Mouse (Mus musculus) MEL (cell line): ENCODE data around the gene Glod4.

Source experiments
- CHD1 ChIP-seq: IDR thresholded peaks from 2 replicates; pipeline ENCODE4 v1.6.1; 2012; ENCODE audit warnings: low read depth, mild to moderate bottlenecking, inconsistent platforms, low read length, improper control_type of control experiment
- CTCF ChIP-seq, 3 experiments: IDR thresholded peaks in 2 of 3; conservative IDR thresholded peaks in 1 of 3; 2 replicates each; pipeline ENCODE4 v1.5.1; 2011 to 2012; ENCODE audit warnings: low read length in 3 of 3, low read depth in 2 of 3, mild to moderate bottlenecking in 2 of 3, improper control_type of control experiment in 1 of 3, inconsistent platforms in 1 of 3, mixed read lengths in 1 of 3, moderate library complexity in 1 of 3; ENCODE audit not compliant: control insufficient read depth in 1 of 3, insufficient read depth in 1 of 3, poor library complexity in 1 of 3, severe bottlenecking in 1 of 3
- EP300 ChIP-seq, 2 experiments: IDR thresholded peaks; 2 replicates each; pipeline ENCODE4 v1.6.1; 2011; ENCODE audit warnings: improper control_type of control experiment in 2 of 2, low read length in 2 of 2, low read depth in 1 of 2, mild to moderate bottlenecking in 1 of 2
- ETS1 ChIP-seq: IDR thresholded peaks from 2 replicates; pipeline ENCODE4 v1.6.1; 2012; ENCODE audit warnings: low read depth, mild to moderate bottlenecking, inconsistent platforms, low read length, improper control_type of control experiment, moderate library complexity
- POLR2AphosphoS2 ChIP-seq: IDR thresholded peaks from 2 replicates; pipeline ENCODE4 v1.6.1; 2011; ENCODE audit warnings: low read length, improper control_type of control experiment
- POLR2AphosphoS5 ChIP-seq: IDR thresholded peaks from 2 replicates; pipeline ENCODE4 v1.6.1; 2012; ENCODE audit warnings: low read depth, borderline replicate concordance, mild to moderate bottlenecking, inconsistent platforms, low read length, moderate library complexity, mixed read lengths
- TCF12 ChIP-seq: IDR thresholded peaks from 2 replicates; pipeline ENCODE4 v1.6.1; 2014; ENCODE audit warnings: low read depth, mild to moderate bottlenecking, inconsistent platforms, low read length, improper control_type of control experiment, moderate library complexity
- USF1 ChIP-seq: IDR thresholded peaks from 2 replicates; pipeline ENCODE4 v1.6.1; 2014; ENCODE audit warnings: low read depth, mild to moderate bottlenecking, inconsistent platforms, low read length, improper control_type of control experiment, moderate library complexity
- ZMIZ1 ChIP-seq: IDR thresholded peaks from 2 replicates; pipeline ENCODE4 v1.6.1; 2012; ENCODE audit warnings: low read depth, mild to moderate bottlenecking, inconsistent platforms, low read length, improper control_type of control experiment, moderate library complexity

DNA sequence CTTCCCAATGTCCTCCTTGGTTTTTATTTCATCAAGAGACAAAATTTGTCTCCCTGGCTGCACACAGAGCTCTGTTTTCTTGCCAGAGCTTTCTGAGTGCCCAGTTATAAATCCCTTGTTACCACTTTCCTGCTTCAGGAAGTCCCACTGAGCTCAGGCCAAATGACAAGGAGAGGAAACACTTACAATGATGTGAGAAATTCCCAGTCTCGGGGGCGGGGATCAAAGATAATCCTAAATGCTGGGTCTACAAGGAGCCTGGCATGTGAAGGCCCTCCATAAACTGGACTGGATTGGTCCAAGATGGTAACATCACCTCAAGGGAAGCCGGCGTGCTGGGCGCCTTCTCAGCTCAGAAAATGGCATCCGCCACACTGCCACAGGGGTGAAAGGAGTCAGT, 49.3 kb upstream of the Glod4 start:
- TF ChIP-seq ZMIZ1 (no peak), CTCF (IDR thresholded peaks at IDR 0.05 in 2 of 3, conservative IDR thresholded peaks at IDR 0.05 in 1 of 3; ENCODE audit: control insufficient read depth in 1 of 3, insufficient read depth in 1 of 3, low read depth in 2 of 3, low read length in 3 of 3, poor library complexity in 1 of 3, severe bottlenecking in 1 of 3) (no peak), TCF12 (no peak), POLR2AphosphoS2 (no peak), POLR2AphosphoS5 (no peak), EP300 (IDR thresholded peaks at IDR 0.05; ENCODE audit: low read depth in 1 of 2, low read length in 2 of 2) (no peak), ETS1 (no peak), USF1 (no peak), CHD1 (no peak)
